Mouse (Mus musculus): ENCODE data around the gene Dnm3.

- no peak for TF ChIP-seq POLR2A (IDR thresholded peaks at IDR 0.05; ENCODE audit: insufficient read depth, low read length)
- no peak for TF ChIP-seq EP300 (IDR thresholded peaks at IDR 0.05; ENCODE audit: insufficient read depth, low read depth, low read length)
These were observed 535.8 kb downstream of the Dnm3 start for GRCm38 (mm10) chr1:161942082-161942481.
